Mouse (Mus musculus): ENCODE measurements around the gene Odf4.
"Not testable (repeated sequence)": the region's sequence is repeated elsewhere in the genome, so short reads cannot be mapped to it uniquely, and the experiment has no call there.

Gene Odf4

DNA sequence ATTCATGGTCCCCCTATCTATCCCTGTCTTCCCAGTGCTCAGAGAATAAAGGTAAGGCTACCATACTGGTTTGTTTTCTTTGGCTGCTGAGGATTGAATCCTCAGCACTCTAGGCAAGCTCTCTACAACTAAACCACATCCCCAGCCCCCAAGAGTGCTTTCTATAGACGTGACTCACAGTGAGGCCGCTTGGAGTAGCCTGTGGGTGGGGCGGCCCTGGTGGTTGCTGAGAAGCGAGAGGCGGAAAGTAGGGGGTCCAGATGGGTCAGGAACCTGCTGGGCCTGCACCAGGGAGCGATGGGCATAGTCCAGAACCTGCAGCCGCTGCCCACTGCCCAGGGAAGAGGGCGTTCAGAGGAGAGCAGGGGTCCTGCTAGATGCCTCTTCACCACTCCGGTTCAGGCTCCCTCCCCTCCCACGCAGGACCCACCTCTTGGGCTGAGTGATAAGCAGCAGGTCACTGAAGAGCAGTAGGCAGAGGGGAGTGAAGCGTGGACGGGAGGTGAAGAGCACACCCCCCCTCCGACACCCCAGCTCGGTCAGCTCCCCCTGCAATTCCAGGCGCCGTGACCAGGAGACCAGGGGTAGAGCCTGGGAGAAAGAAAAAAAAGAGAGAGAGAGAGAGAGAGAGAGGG lies 20.0 kb upstream of the Odf4 start:
- DNase-seq (ENCODE audit: low read depth, low spot score): no peak

DNA sequence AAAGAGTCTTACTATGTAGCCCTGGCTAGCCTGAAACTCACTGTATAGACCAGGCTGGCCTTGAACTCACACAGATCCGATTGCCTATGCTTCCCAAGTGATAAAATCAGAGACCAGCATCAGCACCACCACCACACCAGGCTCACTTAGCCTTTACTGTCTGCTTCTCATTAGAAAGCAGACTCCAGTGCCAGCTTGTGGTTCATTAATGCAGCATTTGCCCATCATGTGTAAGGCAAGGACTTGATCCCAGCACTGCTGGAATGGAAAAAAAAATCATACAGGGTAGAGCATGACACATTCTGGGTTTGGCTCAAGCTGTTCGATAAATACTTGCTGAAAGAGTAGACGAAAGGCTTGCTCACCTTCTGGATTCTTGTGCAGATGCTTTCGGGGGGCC lies 19.1 kb upstream of the Odf4 start:
- no peak for DNase-seq (ENCODE audit: low read depth, low spot score)

DNA sequence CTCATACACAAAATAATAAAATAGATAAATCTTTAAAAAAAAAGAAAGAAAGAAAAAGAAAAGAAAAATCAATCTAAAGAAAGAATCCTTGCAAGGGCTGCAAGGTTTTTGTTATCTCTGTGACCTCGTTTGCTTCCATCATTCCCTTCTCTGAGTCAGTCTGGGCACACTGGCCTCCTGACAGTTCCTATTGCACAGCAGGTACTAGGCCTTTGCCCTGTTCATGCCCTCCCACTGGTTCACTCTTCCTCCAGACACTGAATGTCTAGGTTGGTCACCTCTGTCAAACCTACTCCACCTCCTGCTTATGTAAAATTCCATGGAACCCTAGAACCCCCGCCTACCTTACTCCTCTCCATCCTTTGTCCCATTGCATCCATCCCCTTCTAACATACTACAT lies 18.4 kb upstream of the Odf4 start:
- no peak for DNase-seq (ENCODE audit: low read depth, low spot score)

DNA sequence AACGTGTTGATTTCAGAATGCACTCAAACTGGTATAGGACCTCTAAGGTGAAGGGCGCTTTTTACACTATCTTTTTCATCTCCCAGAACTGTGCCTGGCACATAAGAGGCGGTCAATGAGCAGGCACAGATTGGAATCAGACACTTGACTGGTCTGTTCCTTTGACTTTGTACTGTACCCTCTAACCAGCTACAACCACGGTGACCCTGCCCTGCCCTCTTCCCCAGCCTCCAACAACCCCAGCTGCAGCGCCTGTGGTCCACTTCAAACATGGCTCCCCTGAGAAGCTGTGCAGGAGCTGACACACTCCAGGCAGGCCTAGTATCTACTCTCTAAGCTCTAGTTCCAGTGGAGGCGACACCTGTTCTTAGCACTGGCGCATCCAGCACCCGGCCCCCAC lies 15.8 kb upstream of the Odf4 start:
- no peak for DNase-seq (ENCODE audit: low read depth, low spot score)

DNA sequence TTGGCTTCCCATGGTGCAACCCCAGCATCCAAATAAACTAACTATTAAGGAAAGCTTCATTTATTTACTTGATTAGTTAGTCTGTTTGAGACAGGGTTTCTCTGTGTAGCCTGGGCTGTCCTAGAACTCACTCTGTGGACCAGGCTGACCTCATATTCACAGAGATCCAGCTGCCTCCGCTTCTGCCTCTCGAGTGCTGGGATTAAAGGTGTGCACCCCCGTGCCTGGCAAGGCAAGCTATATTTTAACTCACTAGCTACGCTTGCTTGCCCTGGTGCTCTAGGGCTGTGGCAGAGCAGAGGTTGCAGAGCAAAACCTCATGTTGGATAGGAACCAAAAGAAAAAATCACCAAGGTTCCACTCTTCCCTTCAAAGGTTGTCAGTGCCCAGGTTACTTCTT lies 13.6 kb upstream of the Odf4 start:
- no peak for DNase-seq (ENCODE audit: low read depth, low spot score)

DNA sequence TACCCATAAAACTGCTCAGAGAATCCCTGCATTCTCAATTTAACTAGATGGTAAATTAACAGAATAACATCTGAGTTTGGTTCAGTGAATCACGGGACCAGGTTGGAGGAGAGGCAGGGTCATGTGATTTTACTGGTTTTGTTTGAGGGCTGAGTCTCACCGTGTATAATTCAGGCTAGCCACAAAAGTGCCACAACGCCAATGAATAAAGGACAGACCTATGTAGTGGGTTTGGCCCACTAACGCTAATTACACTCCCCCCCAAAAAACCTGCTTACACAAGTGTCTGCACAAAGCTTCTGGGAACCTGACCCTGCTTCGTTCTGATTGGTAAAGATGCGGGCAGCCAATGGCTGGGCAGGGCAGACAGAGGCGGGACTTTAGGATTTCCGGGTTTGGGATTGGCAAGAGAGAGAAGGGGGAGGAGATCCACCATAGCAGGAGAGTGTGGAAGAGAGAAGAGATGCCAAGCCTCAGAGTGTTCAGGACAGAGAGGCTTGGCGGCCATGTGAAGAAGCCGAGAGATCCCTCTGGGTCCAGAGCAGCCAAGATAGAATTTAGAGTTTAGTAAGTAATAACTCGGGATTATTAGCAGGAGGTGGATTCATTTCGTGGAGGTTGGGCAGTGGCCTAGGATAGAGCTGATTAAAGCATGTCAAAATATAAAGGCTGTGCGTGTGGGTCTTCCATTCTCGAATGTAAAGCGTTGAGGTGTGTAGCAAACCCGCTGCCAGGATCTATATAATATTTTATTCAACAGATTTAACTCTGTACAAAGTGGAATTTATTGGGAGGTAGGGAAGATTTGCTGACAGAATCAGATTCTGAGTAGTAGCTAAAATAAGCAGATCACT lies 12.8 kb upstream of the Odf4 start:
- DNase-seq (ENCODE audit: low read depth, low spot score): peak; percentile 89

DNA sequence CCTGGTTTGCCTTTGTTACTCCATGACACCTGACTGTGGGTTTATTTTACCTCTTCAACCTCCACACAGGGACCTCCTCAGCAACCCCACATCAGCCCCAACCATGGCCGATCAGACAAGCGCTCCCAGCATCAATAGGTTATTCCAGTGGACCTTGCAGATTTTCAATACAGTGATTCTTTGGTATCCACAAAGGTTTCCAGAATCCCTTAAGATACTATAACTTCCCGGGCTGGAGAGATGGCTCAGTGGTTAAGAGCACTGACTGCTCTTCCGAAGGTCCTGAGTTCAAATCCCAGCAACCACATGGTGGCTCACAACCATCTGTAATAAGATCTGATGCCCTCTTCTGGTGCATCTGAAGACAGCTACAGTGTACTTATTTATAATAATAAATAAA lies 10.1 kb upstream of the Odf4 start:
- DNase-seq (ENCODE audit: low read depth, low spot score): not testable (repeated sequence)

DNA sequence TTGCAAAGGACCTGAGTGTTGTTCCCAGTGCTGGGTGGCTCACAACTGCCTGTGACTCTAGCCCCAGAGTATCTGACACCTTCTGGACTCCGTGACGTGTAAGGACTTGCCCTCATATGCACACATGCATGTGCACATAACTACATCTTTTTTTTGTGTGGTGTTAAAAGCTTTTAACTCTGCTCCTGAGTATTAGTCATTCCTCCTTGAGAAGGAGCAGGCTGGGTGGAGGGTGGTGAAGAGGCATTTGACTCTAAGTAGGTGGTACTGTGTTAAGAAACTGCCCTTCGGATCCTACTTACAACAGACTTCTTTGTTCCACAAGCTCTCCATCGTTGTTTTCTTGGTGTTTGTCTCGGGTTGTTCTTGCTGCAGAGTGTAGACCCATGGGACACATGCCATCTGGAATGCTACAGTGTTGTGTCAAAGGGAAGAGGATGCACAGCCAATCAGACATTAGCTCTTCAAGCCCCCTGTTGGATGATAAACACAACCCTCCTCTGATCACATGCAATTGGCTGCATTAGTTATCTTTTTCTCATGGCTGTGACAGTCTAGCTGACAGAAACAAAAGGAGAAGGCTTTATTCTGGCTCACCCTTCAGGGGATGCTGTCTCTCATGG lies 7.1 kb upstream of the Odf4 start:
- no peak for DNase-seq (ENCODE audit: low read depth, low spot score)

DNA sequence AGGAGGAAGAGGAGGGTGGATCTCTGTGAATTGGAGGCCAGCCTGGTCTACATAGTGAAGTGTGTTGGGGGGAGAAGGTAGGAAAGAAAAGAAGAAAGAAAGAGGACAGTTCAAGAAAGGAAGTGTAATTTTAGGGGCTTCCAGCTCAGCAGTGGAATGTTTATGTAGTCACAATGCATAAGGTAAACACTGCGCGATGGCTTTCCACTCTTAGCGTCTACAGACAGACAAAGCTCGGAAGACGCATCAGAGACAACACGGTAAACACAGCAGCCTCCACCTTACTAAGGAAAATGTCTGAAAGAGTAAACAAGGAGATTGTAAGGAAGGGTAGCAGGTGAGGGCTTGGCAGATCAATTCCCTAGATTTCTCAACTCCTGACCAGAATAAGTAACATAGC lies 3.1 kb upstream of the Odf4 start:
- DNase-seq (ENCODE audit: low read depth, low spot score): no peak

DNA sequence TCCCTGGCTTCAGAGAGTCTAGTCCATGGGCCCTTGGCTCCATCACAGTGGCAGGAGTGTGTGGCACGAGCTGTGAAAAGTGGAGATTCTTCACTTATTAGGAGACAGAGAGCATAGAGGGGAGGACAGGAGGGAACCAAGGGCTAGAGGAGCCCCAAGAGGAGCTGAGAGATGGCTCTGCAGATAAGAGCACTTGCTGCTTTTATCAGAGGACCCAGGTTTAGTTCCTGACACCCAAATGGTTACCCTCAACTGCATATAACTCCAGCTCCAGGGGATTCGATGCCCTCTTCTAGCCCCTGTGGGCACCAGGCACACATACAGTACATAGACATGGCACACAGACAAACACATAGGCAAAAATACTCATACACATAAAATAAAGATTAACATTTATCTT lies 2.1 kb downstream of the Odf4 start:
- DNase-seq (ENCODE audit: low read depth, low spot score): no peak

DNA sequence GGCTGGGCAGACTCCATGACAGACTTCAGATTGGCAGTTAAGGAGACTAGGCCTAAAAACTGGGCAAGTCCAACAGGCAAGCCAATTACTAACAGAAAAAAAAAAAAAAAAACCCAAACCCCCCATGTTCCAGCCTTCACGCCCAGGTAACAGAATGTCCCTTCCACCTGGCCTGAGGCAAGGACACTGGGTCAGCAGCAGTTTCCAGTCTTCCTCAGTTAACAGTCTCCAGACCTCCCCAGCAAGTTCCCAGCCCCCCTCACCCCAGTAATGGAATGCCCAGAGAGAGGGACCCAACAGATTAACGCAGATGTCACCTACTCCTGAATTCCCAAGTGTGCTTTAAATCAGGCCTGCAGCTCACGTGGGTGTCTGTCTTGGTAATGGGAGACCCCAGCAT lies 3.7 kb downstream of the Odf4 start:
- no peak for DNase-seq (ENCODE audit: low read depth, low spot score)

DNA sequence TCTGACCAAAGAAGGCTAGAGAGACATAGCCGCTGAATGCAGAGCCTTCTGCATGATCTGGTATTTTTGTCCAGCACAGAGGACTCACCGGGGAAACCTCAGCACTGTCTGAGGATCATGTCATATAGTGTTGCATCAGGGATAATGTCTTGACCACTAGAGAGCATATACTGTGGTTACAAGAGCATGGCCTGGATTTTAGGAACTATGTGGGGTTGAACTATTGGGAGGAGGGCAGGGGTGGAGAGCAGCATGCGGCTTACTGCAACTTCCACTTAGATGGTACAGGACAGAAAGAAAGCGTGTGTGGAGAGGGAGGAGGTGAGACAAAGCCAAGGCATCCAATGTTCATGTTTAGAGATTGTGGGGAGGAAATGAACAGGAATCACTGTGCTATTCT lies 12.3 kb downstream of the Odf4 start:
- no peak for DNase-seq (ENCODE audit: low read depth, low spot score)

DNA sequence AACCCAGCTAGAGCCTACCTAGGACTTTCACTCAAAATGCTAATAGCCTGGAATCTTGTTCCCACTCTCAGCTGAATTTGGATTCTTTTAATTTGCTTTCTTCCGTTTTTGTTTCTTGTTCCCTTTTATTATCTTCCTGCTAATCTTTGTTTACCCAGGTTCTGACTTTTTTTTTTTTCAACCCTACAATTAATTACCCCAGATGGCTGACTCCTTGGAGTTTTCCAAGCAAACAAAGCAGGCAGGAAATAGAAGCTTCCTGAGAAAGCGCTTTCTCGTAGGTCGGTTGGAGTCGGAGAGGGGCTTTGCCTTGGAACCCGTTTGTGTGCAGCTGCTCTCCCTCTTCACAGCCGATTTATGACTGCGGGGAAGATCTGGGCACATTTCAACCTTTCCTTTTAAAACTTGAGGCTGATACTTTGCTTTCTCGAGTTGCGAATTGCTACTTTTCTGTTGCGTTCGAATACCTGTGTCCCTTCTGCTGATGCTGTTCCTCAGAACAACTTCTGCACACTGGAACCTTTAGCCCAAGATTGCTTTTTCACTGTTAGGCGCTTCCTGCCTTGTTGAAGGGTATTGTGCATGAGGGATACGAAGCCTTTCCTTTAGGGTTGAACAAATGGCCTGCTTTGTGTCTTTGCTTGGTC lies 15.2 kb downstream of the Odf4 start:
- DNase-seq (ENCODE audit: low read depth, low spot score): no peak

DNA sequence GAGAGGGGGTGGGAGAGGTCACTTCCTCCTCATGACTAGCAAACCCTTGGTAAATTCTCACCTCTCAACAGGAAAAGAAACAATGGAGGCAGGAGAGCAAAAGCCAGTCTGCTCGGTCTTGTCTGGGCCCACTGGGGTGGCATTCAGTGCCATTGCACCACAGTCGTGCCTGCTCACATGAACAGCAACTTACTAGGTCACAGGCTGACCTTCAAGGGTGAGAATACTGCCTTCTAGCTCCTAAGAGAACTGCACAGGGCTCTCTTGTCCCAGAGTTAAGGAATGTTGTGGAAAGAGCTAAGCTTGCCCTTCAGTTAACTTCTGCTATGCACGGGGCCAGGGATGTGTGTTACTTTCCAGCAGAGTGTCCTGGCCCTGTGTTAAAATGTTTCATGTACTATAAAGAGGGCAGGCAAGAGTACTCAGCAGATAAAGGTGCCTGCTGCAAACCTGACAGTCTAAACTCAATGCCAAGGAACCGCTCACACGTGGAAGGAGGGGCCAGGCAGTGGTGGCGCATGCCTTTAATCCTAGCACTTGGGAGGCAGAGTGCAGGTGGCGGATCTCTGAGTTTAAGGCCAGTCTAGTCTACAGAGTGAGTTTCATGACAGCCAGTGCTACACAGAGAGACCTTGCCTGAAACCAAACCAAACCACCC lies 17.9 kb downstream of the Odf4 start:
- DNase-seq (ENCODE audit: low read depth, low spot score): no peak

DNA sequence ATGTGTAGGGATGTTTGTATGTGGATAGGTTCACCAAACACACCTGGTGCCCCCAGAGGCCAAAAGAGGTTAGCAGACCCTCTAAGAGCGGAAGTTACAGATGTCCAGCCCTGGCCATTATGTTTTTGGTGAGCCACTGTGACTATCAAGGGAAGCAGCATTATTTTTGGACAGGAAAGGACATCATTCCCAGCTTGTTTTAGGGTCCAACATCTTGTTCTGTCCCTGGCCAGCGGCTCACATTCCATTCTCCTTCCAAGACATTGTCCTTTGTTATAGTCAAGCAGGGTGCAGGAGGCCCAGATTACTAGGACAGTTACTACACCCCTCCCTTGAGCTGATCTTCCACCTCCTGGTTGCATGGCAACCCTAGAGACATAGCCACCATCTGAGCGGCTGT lies 19.6 kb downstream of the Odf4 start:
- no peak for DNase-seq (ENCODE audit: low read depth, low spot score)

DNA sequence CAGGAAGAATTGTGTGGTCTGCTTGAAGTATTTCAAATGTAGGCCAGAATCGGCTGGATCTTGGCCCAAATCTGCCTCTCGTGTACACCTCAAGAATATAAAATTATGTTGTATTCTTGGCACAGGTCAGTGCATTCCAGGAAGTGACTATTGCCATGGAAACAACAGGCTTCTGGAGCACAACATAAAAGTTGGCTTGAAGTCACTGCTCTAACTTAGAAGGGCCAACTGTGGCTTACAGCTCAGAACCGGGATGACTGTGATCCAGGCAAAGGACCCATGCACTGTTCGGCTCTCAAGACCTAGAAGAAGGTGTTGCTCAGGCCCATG lies 20.5 kb downstream of the Odf4 start:
- no peak for DNase-seq (ENCODE audit: low read depth, low spot score)

DNA sequence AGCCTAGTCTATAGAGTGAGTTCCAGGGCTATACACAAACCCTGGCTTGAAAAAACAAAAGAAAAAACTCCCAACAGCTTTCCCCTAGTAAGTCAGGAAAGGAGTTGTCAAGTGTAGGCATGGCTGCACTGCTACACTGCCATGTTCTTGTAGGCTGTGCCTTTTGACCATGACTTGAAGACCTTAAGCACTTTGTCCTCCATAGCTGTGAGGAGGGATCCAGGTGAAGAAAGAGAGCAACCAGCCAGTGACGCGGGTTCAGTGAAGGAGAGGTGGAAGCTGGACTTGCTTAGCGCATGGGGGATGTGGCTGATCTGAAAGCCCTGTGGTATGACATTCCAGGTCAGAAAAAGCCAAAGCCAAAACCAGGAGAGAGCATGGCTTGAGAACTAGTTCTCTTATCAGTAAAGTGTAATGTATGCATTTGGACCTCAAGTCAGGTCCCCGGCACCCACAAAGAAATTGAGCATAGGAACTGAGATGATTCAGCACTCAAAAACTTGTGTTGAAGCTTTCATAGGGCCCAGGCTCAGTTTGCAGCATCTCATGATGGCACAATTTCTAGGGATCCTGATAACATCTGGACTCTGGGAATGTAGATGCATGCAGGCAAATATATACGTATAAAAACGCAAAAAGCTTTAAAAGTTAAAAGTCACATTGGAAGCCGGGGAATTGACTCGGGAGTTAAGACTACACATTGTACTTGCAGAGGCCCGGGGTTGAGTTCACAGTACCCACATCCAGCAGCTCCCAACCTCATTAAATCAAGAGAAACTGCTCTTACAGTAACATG lies 21.0 kb downstream of the Odf4 start:
- DNase-seq (ENCODE audit: low read depth, low spot score): no peak

DNA sequence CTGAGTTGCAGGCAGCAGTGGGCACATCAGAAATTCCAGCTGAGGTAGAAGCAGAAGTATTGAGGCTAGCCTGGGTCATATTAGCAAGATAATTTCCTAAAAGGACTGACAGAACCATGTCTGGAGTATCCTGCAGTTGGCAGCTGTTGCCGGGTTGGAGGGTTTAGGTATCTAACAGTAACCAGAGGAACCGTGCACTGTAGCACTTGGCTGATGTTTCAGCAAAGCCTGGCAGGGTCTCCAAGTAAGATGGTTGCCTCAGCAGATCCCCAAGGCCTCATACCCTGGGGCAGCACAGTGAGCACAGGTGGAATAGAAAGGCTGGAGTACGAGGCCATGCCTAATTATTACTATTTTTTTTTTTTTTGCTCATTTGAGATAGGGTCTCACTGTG lies 21.7 kb downstream of the Odf4 start:
- no peak for DNase-seq (ENCODE audit: low read depth, low spot score)

DNA sequence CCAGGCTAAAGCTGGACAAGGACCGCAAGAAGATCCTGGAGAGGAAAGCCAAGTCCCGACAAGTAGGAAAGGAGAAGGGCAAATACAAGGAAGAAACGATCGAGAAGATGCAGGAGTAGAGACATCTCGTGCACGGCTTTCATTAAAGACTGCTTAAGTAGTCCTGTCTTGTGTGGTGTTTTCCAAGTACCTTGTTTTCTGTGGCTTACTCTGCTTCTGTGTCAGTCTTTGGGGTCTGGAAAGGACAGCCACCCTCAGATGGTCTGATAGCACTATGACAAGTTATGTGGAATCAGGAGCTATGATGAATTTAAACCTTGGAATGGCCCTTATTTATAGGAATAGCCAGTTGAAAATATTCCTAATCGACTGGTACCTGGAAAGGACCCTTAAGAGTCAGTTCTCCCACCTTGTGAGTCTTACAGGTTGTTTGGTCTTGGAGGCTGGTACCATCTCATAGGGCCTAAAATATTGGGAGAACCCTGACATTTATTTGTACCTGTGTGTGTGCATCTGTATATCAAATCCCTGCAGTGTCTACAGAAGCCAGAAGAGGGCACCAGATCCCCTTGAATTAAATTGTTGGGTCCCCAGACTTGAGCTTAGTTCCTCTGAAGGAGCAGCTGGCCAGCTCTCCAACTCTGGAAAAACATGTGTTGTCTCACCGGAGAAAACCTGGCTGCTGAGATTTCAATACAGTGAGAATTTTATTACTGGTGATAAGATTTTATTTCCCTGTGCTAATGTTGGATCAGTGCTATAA lies 22.3 kb downstream of the Odf4 start:
- peak; percentile 82 for DNase-seq (ENCODE audit: low read depth, low spot score)

DNA sequence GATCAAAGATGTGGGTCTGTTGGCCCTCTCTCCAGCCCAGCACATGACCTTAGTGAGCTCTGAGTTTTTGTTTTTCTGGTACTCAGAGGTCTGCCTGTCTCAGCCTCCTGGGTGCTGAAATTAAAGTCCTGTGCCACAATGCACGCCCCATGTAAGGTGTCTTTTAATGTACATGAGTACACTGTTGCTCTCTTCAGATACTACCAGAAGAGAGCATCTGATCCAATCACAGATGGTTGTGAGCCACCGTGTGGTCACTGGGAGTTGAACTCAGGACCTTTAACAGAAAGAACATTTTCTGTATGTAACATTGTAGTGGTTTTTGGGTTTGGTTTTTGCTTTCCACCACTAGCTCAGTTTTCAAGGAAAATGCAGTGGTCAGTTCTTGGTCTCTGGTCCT lies 23.1 kb downstream of the Odf4 start:
- DNase-seq (ENCODE audit: low read depth, low spot score): no peak

DNA sequence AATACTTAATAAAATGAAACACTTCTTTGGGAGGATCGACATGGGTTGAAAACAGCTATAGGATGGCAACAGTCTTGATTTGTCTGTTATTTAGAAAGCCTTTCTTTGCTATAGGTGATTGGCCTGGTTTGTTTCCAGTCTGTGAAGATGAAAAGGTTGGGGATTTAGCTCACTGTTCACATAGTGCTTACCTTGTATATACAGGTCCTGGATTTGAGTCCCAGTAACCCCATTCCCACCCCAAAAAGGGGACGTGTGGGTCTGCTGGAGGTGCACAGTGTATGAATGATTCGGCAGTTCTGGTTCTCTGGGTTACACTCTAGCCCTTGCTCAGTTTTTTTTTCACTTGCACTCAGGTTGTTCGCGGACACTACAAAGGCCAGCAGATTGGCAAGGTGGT lies 24.1 kb downstream of the Odf4 start:
- DNase-seq (ENCODE audit: low read depth, low spot score): no peak
